Mouse (Mus musculus): Measurements from ENCODE around the gene Hectd4. TPM values are rescaled to one million over a fixed set of nuclear protein-coding genes. Genes with fewer than 3 reads are reported as not detected.

Hectd4 gene
- polyA plus RNA-seq, 1 experiment from 2014 or later: 3.1 TPM

DNA sequence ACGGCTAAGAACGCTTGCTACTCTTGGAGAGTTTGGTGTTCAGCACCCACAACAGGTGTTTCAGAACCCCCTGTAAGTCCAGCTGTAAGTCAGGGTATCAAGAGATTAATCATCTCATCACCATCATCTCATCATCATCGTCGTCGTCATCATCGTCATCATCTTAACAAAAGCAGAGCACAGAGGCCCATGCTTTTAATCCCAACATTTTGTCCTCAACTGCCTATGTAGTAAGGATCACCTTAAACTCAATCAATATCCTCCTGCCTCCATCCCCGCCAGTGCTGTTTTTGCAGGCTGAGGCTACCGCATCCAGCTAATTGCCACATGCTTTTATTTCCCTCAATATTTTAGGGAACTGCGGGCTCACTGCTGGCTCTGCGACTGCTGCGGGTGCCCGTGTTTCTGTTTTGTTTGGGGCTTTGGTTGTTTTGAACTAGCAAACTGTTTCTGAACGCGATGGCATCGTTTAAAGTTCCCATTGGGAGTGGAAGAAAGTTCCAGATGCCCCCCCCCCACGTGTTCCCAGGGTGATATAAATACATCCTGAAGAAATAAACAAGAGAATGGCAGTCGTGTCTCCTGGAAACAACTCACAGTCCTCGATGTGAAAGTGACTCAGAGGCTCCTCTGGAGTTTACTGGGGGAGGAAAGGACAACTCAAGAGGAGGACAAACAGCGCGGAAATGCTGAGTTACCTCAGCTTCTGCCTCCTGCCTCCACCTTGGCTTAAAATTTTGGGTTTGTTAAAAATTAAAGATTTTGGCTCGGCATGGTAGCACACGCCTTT lies 166.3 kb downstream of the Hectd4 start:
- H3K9ac ChIP-seq (ENCODE audit: low read depth, low read length): peak overlapping the region; percentile 14; the same call in 1 of the 2 replicates
- ATAC-seq: no peak
- peak overlapping the region; percentile 28; the same call in 1 of the 2 replicates for H3K27ac ChIP-seq (ENCODE audit: low read length)
- peaks cover 30% of the 10 kb centered on the region for H3K4me1 ChIP-seq (ENCODE audit: control insufficient read depth, insufficient read depth, low read length)
- WGBS: 28% methylated on average over 22 of the region's 22 CpGs
- H3K4me2 ChIP-seq (ENCODE audit: low read depth, low read length): peak overlapping the region; percentile 69
- H3K27me3 ChIP-seq (replicated peaks; ENCODE audit: control insufficient read depth, insufficient read depth, low read length): no peaks in the 10 kb centered on the region
- H3K4me3 ChIP-seq (ENCODE audit: low read length): peak overlapping the region; percentile 76
- H3K36me3 ChIP-seq (ENCODE audit: control insufficient read depth, insufficient read depth, low read length): no peaks in the 10 kb centered on the region
- no peaks in the 10 kb centered on the region for H3K9me3 ChIP-seq (ENCODE audit: control insufficient read depth, low read length)

DNA sequence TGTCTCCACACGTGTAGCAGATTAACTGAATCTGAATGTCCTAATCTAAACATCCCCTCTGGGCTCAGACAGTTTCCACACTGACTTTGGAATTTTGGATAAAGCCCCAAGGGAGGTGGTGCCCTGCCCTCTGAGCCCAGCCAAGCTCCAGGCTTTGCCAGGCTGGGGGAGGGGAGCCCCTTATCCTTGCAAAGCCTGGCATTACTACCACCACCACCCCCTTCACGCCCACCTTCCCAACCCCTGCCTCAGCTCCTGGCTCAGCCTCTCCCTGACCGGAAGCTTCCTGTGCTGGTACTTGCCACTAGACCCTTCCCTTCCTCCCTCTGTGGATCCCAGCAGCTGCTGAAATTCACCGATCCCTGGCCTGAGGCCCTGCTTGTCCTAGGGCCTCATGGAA lies 167.1 kb downstream of the Hectd4 start:
- no peaks in the 10 kb centered on the region for H3K36me3 ChIP-seq (ENCODE audit: control insufficient read depth, insufficient read depth, low read length)
- no peak for ATAC-seq
- no peak overlapping the region for H3K4me3 ChIP-seq (ENCODE audit: low read length)
- peak overlapping the region; percentile 41; the same call in 1 of the 2 replicates for H3K27ac ChIP-seq (ENCODE audit: low read length)
- peak overlapping the region; percentile 46 for H3K9ac ChIP-seq (ENCODE audit: low read depth, low read length)
- no peaks in the 10 kb centered on the region for H3K27me3 ChIP-seq (replicated peaks; ENCODE audit: control insufficient read depth, insufficient read depth, low read length)
- peaks cover 30% of the 10 kb centered on the region for H3K4me1 ChIP-seq (ENCODE audit: control insufficient read depth, insufficient read depth, low read length)
- H3K4me2 ChIP-seq (ENCODE audit: low read depth, low read length): no peak overlapping the region
- H3K9me3 ChIP-seq (ENCODE audit: control insufficient read depth, low read length): no peaks in the 10 kb centered on the region
- WGBS: 44% methylated on average over 4 of the region's 4 CpGs

DNA sequence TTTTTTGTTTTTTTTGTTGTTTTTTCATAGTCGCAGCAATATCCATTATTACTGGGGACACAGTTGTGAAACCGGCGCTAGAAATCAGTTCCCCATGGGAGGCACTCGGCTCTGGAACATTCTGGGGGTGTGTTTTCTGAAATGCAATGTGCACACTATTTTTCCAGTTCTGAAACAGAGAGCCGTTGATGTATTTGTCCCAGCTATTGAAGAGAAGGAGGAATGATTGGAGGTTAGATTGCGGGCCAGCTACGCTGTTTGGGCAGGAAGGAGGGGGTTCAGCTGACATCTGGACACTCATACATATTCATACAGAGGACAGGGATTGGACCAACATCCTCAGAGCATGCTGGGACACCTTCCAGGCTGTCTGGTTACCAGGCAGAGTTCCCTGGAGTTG lies 169.1 kb downstream of the Hectd4 start:
- peaks cover 24% of the 10 kb centered on the region for H3K4me1 ChIP-seq (ENCODE audit: control insufficient read depth, insufficient read depth, low read length)
- no peaks in the 10 kb centered on the region for H3K9me3 ChIP-seq (ENCODE audit: control insufficient read depth, low read length)
- no peak overlapping the region for H3K4me2 ChIP-seq (ENCODE audit: low read depth, low read length)
- H3K27ac ChIP-seq (ENCODE audit: low read length): no peak overlapping the region
- no peaks in the 10 kb centered on the region for H3K36me3 ChIP-seq (ENCODE audit: control insufficient read depth, insufficient read depth, low read length)
- H3K9ac ChIP-seq (ENCODE audit: low read depth, low read length): no peak overlapping the region
- ATAC-seq: no peak
- H3K4me3 ChIP-seq (ENCODE audit: low read length): no peak overlapping the region
- no peaks in the 10 kb centered on the region for H3K27me3 ChIP-seq (replicated peaks; ENCODE audit: control insufficient read depth, insufficient read depth, low read length)
- WGBS: 65% methylated on average over 7 of the region's 7 CpGs

DNA sequence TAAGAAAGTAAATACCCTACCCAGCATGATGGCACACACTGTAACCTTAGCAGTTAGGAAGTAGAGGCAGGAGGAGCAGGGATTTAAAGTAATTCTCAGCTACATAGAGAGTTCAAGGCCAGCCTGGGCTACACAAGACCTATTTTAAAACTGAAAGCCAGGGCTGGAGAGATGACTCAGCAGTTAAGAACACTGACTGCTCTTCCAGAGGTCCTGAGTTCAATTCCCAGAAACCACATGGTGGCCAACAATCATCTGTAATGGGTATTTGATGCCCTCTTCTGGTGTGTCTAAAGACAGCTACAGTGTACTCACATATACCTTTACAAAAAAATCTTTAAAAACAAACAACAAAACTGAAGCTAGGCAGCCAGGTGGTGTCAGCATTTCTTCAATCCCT lies 169.7 kb downstream of the Hectd4 start:
- H3K4me3 ChIP-seq (ENCODE audit: low read length): no peak overlapping the region
- peaks cover 19% of the 10 kb centered on the region for H3K4me1 ChIP-seq (ENCODE audit: control insufficient read depth, insufficient read depth, low read length)
- no peak overlapping the region for H3K27ac ChIP-seq (ENCODE audit: low read length)
- no peaks in the 10 kb centered on the region for H3K36me3 ChIP-seq (ENCODE audit: control insufficient read depth, insufficient read depth, low read length)
- H3K4me2 ChIP-seq (ENCODE audit: low read depth, low read length): no peak overlapping the region
- H3K9me3 ChIP-seq (ENCODE audit: control insufficient read depth, low read length): no peaks in the 10 kb centered on the region
- H3K9ac ChIP-seq (ENCODE audit: low read depth, low read length): no peak overlapping the region
- no peak for ATAC-seq
- H3K27me3 ChIP-seq (replicated peaks; ENCODE audit: control insufficient read depth, insufficient read depth, low read length): no peaks in the 10 kb centered on the region

DNA sequence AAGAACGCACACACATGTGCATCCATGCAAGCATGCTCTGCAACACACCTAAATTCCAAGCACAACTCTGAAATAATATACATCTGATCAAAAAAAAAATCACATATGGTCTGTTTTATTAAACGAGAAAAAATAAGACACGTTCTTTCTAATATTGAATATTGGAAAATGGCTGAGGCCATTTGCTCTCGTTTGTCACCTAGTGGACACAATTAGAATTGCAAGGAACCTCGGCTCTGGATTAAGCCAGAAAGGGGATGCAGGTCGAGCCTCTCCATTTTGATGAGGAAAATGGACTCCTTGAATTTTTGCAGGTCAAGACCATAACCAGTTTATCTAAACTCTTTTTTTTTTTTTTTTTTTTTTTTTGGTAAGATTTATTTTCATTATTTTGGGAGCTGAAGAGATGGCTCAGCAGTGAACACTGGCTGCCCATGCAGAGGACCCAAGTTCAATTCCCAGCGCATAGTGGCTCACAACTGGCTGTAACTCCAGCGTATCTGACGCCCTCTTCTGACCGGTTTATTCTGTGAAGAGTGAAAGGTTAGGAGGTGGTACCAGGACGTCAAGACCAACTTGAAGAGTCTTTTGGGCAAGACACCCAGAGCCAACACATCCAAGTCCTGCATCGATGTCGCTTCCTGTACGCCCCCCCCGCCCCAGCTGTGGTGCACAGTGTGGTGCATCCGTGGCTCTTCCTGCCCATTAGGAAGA lies 172.8 kb downstream of the Hectd4 start:
- no peak overlapping the region for H3K27ac ChIP-seq (ENCODE audit: low read length)

DNA sequence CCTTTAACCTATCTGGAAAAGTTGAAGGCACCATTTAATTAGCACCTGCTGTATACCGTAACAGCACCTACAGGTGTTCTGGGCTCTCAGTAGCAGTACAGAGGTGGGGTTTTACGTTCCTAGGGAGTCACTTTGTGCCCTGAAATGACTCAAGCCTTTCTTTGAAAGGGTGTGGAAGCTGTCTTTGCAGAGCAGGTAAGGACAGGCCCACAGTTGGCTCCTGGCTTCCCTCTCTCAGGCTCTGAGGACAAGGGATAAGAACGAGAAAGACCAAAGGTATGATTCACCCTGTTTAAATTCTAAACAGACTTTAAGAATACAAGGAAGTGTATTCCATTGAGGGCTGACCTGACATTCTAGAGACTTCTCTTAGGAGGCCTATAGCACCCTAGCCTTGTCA lies 173.4 kb downstream of the Hectd4 start:
- H3K9me3 ChIP-seq (ENCODE audit: control insufficient read depth, low read length): no peaks in the 10 kb centered on the region
- H3K9ac ChIP-seq (ENCODE audit: low read depth, low read length): no peak overlapping the region
- no peak overlapping the region for H3K4me3 ChIP-seq (ENCODE audit: low read length)
- 79% methylated on average over 3 of the region's 3 CpGs for WGBS
- H3K27me3 ChIP-seq (replicated peaks; ENCODE audit: control insufficient read depth, insufficient read depth, low read length): no peaks in the 10 kb centered on the region
- H3K36me3 ChIP-seq (ENCODE audit: control insufficient read depth, insufficient read depth, low read length): no peaks in the 10 kb centered on the region
- no peak for ATAC-seq
- 0 out of 2 replicates have a peak, but pooled peaks cover 2% of the 10 kb centered on the region for H3K4me1 ChIP-seq (ENCODE audit: control insufficient read depth, insufficient read depth, low read length)
- H3K4me2 ChIP-seq (ENCODE audit: low read depth, low read length): no peak overlapping the region
- no peak overlapping the region for H3K27ac ChIP-seq (ENCODE audit: low read length)

More for the DNA sequence above, 172.8 kb downstream of the Hectd4 start:
- H3K9me3 ChIP-seq (ENCODE audit: control insufficient read depth, low read length): no peaks in the 10 kb centered on the region
- H3K9ac ChIP-seq (ENCODE audit: low read depth, low read length): no peak overlapping the region
- 0 out of 2 replicates have a peak, but pooled peaks cover 3% of the 10 kb centered on the region for H3K4me1 ChIP-seq (ENCODE audit: control insufficient read depth, insufficient read depth, low read length)
- H3K4me2 ChIP-seq (ENCODE audit: low read depth, low read length): no peak overlapping the region
- 57% methylated on average over 16 of the region's 16 CpGs for WGBS
- H3K36me3 ChIP-seq (ENCODE audit: control insufficient read depth, insufficient read depth, low read length): no peaks in the 10 kb centered on the region
- ATAC-seq: no peak
- no peaks in the 10 kb centered on the region for H3K27me3 ChIP-seq (replicated peaks; ENCODE audit: control insufficient read depth, insufficient read depth, low read length)
- no peak overlapping the region for H3K4me3 ChIP-seq (ENCODE audit: low read length)

DNA sequence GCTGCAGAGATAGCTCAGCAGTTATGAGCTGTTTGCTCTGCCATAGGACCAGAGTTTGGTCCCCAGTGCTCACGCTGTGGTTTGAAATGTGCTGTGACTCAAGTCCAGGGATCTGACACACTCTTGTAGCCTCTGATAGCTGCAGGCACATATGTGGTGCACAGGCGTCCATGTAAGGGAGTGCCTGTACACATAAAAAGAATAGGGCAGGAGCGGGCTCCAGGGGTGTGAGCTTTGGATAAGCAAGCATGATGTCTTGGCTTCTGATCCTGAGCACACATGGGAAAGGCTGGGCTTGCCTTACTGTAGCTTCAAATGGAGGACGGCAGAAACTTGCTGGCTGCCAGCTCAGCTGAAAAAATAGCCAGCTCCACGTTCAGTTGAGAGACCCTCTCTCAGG lies 175.6 kb downstream of the Hectd4 start:
- Histone ChIP-seq H3K27ac (ENCODE audit: low read length) (no peak overlapping the region), H3K27me3 (replicated peaks; ENCODE audit: control insufficient read depth, insufficient read depth, low read length) (no peaks in the 10 kb centered on the region), H3K4me1 (ENCODE audit: control insufficient read depth, insufficient read depth, low read length) (peaks cover 15% of the 10 kb centered on the region), H3K9ac (ENCODE audit: low read depth, low read length) (no peak overlapping the region), H3K4me3 (ENCODE audit: low read length) (no peak overlapping the region), H3K9me3 (ENCODE audit: control insufficient read depth, low read length) (no peaks in the 10 kb centered on the region), H3K4me2 (ENCODE audit: low read depth, low read length) (no peak overlapping the region), H3K36me3 (ENCODE audit: control insufficient read depth, insufficient read depth, low read length) (no peaks in the 10 kb centered on the region)
- no peak for ATAC-seq
- 82% methylated on average over 5 of the region's 5 CpGs for WGBS

DNA sequence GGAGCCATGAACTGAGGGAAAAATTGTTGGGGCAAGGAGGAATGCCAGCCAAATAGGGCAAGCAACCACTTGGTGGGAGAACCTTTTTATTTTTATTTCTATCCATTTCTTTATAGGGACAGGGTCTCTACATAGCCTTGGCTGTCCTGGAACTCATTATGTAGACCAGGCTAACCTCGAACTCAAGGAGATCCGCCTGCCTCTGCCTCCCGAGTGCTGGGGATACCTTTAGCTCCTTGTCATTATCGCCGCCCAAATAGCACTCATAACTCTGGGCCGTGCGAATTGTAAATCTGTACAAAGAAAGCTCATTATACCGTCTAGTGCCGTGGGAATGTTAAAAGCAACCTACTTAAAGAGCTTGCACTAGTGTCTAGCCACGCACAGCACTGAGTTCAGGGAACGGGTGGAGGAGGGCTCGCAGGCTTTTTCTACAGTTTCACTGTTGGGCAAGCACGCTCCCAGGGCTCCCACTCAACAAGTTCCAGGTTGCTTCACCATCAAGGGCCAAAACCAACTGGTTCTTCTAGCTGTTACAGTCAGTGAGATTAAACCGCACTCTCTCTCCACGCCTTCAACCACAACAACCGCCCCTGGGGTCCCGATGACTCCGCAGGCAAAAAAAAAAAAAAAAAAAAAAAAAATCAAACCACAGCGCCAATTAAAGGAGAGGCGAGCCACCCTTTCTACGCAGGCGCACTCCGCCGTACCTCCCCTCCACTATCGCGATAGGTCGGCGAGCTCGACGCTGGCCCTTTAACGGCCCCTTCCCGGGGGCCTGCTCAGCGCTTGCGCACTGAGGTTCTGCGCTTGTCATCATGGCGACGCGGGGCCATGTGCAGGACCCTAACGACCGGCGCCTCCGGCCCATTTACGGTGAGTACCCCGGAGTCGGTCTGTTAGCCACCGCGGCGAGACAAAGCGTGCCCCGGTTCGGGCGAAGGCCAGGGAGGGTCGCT lies 177.4 kb downstream of the Hectd4 start, which contains the start of gene Naa25:
Gene Naa25, plus strand, starts transcription at position 750 of the 959 bp plus-strand sequence.
- Histone ChIP-seq H3K27me3 (replicated peaks; ENCODE audit: control insufficient read depth, insufficient read depth, low read length) (no peaks in the 10 kb centered on the region), H3K9ac (ENCODE audit: low read depth, low read length) (peak within 1 kb of the TSS; percentile 90)
- peak; percentile 96 for ATAC-seq

More for the DNA sequence above, 177.4 kb downstream of the Hectd4 start, which contains the start of gene Naa25:
- peak within 1 kb of the TSS; percentile 92 for H3K4me3 ChIP-seq (ENCODE audit: low read length)
- WGBS: 9% methylated on average over 52 of the region's 53 CpGs
- H3K9me3 ChIP-seq (ENCODE audit: control insufficient read depth, low read length): no peaks in the 10 kb centered on the region
- H3K4me2 ChIP-seq (ENCODE audit: low read depth, low read length): peak within 1 kb of the TSS; percentile 85
- H3K4me1 ChIP-seq (ENCODE audit: control insufficient read depth, insufficient read depth, low read length): peaks cover 20% of the 10 kb centered on the region
- H3K36me3 ChIP-seq (ENCODE audit: control insufficient read depth, insufficient read depth, low read length): no peaks in the 10 kb centered on the region
- peak within 1 kb of the TSS; percentile 90 for H3K27ac ChIP-seq (ENCODE audit: low read length)
